Mouse (Mus musculus): Measurements from ENCODE around the gene Slc26a3. TPM values are rescaled to one million over a fixed set of nuclear protein-coding genes. Genes with fewer than 3 reads are reported as not detected.
A peak's percentile ranks its signal among the peaks of the same experiment; 100 is the strongest.
"Not testable (repeated sequence)": the region's sequence is repeated elsewhere in the genome, so short reads cannot be mapped to it uniquely, and the experiment has no call there.

Slc26a3 gene
- total and polyA plus RNA-seq, 2 experiments from 2014 or later = 0.15 TPM; not detected in 1

DNA sequence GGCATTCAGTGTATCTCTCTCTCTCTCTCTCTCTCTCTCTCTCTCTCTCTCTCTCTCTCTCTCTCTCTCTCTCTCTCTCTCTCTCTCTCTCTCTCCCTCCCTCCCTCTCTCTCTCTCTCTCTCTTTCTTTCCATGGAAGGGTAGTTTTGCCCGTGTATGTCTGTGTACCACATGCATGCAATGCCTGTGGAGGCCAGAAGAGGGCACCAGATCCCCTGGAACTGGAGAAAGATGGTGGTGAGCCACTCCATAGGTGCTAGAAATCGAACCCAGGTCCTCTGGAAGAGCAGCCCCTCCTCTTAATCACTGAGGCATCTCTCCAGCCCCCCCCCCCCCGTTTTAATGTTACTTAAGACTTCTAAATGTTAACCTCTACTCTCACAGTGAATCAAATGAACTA is 69.6 kb downstream of the Slc26a3 start:
- H3K9me3 ChIP-seq (ENCODE audit: low read length); H3K27ac ChIP-seq (ENCODE audit: low read depth, low read length); ATAC-seq (ENCODE audit: low FRiP score); DNase-seq (ENCODE audit: low spot score); H3K4me2 ChIP-seq (ENCODE audit: low read depth, low read length, poor library complexity, severe bottlenecking); H3K27me3 ChIP-seq (ENCODE audit: insufficient read depth, low read length); H3K36me3 ChIP-seq (ENCODE audit: insufficient read depth, low read length); H3K4me3 ChIP-seq (ENCODE audit: low read depth, low read length); H3K4me1 ChIP-seq (ENCODE audit: insufficient read depth, low read length); H3K9ac ChIP-seq (replicated peaks; ENCODE audit: low read length, poor library complexity, severe bottlenecking): not testable (repeated sequence)
- peak; percentile 52 for TF ChIP-seq CTCF (IDR thresholded peaks at IDR 0.05)
- WGBS = 50% methylated on average over 3 of the region's 3 CpGs

DNA sequence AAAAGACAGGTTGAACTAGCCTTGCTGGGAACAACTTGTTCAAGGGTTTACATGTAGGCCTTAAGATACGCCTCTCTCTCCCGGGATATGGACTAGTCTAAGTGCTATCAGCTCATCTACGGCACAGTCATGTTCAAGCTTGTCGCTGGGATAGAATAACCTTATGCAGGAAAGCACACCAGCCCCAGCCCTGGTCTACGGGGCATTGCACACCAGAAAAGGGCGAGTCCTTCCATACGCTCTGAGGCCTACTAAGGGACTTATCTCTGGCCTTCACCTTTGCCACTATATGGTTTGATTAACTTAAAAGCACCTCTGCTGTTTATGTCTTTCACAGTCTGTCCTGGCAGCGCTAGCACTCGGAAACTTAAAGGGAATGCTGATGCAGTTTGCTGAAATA is 70.7 kb downstream of the Slc26a3 start:
- Histone ChIP-seq H3K4me3 (ENCODE audit: low read depth, low read length) (no peak overlapping the region), H3K4me1 (ENCODE audit: insufficient read depth, low read length) (no peaks in the 10 kb centered on the region), H3K27ac (ENCODE audit: low read depth, low read length) (no peak overlapping the region), H3K9ac (replicated peaks; ENCODE audit: low read length, poor library complexity, severe bottlenecking) (no peak overlapping the region), H3K9me3 (ENCODE audit: low read length) (no peaks in the 10 kb centered on the region), H3K36me3 (ENCODE audit: insufficient read depth, low read length) (no peaks in the 10 kb centered on the region), H3K4me2 (ENCODE audit: low read depth, low read length, poor library complexity, severe bottlenecking) (no peak overlapping the region), H3K27me3 (ENCODE audit: insufficient read depth, low read length) (no peaks in the 10 kb centered on the region)
- 94% methylated on average over 9 of the region's 9 CpGs for WGBS
- ATAC-seq (ENCODE audit: low FRiP score) = no peak
- DNase-seq (ENCODE audit: low spot score) = no peak
- no peak for TF ChIP-seq CTCF (IDR thresholded peaks at IDR 0.05)

DNA sequence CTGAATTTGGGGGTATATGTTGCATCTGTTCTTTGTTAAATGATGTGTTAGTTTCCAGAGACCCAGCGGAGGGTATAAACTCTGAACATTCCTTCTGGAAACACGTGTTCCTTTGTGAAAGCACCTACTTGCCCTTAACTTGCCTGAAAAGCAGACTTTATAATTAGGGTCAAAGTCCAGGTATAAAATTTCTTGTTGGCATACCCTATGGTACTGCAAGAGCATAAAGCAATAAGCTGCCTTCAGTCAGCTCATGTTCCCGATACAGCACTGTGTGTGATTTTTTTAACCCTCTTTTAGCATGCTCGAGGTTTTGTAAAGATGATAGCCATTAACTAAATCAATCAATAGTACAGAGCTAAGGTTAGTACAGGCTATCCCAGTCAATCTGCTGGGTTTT is 71.9 kb downstream of the Slc26a3 start:
- 92% methylated on average over 4 of the region's 4 CpGs for WGBS
- Histone ChIP-seq H3K4me3 (ENCODE audit: low read depth, low read length) (no peak overlapping the region), H3K9ac (replicated peaks; ENCODE audit: low read length, poor library complexity, severe bottlenecking) (no peak overlapping the region), H3K4me1 (ENCODE audit: insufficient read depth, low read length) (no peaks in the 10 kb centered on the region), H3K27me3 (ENCODE audit: insufficient read depth, low read length) (no peaks in the 10 kb centered on the region), H3K9me3 (ENCODE audit: low read length) (no peaks in the 10 kb centered on the region), H3K27ac (ENCODE audit: low read depth, low read length) (no peak overlapping the region), H3K4me2 (ENCODE audit: low read depth, low read length, poor library complexity, severe bottlenecking) (no peak overlapping the region), H3K36me3 (ENCODE audit: insufficient read depth, low read length) (no peaks in the 10 kb centered on the region)
- DNase-seq (ENCODE audit: low spot score) (no peak), ATAC-seq (ENCODE audit: low FRiP score) (no peak)
- TF ChIP-seq CTCF (IDR thresholded peaks at IDR 0.05) = no peak

DNA sequence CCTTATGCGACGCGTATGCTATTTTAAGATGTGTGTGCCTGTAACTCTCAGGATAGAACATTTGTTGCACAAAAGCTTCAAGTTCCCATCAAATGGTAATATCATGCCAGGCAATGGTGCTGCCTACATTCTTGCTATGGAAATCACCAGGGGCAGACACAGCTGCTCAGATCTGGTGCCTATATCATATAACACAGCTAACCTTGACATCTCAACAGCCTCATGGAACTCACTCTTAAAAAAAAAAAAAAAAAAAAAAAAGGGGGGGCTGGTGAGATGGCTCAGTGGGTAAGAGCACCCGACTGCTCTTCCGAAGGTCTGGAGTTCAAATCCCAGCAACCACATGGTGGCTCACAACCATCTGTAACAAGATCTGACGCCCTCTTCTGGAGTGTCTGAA is 87.5 kb downstream of the Slc26a3 start:
- not testable (repeated sequence) for H3K36me3 ChIP-seq (ENCODE audit: insufficient read depth, low read length); DNase-seq (ENCODE audit: low spot score); H3K4me2 ChIP-seq (ENCODE audit: low read depth, low read length, poor library complexity, severe bottlenecking); H3K9me3 ChIP-seq (ENCODE audit: low read length); H3K27me3 ChIP-seq (ENCODE audit: insufficient read depth, low read length); H3K9ac ChIP-seq (replicated peaks; ENCODE audit: low read length, poor library complexity, severe bottlenecking); H3K27ac ChIP-seq (ENCODE audit: low read depth, low read length); H3K4me1 ChIP-seq (ENCODE audit: insufficient read depth, low read length); H3K4me3 ChIP-seq (ENCODE audit: low read depth, low read length); ATAC-seq (ENCODE audit: low FRiP score)
- 86% methylated on average over 4 of the region's 6 CpGs for WGBS

DNA sequence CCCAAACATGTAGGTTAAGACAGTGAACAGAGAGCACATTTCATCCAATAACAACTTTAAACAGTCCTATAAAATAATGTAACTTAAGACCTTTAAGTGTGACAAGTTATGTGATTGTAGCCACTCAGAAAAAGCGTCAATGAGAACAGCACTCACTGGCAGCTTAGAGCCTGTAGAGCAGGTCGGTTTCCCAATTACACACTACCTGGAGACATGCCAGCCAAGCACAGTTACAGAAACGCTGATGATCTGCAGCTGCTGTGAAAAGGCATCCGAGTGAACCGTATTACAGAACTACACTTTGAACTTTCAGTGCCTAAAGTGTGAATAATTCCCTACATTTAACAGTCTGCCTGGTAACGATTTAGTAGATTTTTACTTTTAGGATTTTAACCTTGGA is 95.8 kb downstream of the Slc26a3 start:
- H3K27ac ChIP-seq (ENCODE audit: low read depth, low read length) = no peak overlapping the region
- no peak overlapping the region for H3K4me2 ChIP-seq (ENCODE audit: low read depth, low read length, poor library complexity, severe bottlenecking)
- peak; percentile 21 for DNase-seq (ENCODE audit: low spot score)
- peaks cover 24% of the 10 kb centered on the region for H3K36me3 ChIP-seq (ENCODE audit: insufficient read depth, low read length)
- H3K4me3 ChIP-seq (ENCODE audit: low read depth, low read length) = no peak overlapping the region
- H3K9ac ChIP-seq (replicated peaks; ENCODE audit: low read length, poor library complexity, severe bottlenecking) = no peak overlapping the region
- no peaks in the 10 kb centered on the region for H3K4me1 ChIP-seq (ENCODE audit: insufficient read depth, low read length)
- ATAC-seq (ENCODE audit: low FRiP score) = no peak
- WGBS = 74% methylated on average over 6 of the region's 6 CpGs
- no peak for TF ChIP-seq CTCF (IDR thresholded peaks at IDR 0.05)
- no peaks in the 10 kb centered on the region for H3K27me3 ChIP-seq (ENCODE audit: insufficient read depth, low read length)
- no peaks in the 10 kb centered on the region for H3K9me3 ChIP-seq (ENCODE audit: low read length)

DNA sequence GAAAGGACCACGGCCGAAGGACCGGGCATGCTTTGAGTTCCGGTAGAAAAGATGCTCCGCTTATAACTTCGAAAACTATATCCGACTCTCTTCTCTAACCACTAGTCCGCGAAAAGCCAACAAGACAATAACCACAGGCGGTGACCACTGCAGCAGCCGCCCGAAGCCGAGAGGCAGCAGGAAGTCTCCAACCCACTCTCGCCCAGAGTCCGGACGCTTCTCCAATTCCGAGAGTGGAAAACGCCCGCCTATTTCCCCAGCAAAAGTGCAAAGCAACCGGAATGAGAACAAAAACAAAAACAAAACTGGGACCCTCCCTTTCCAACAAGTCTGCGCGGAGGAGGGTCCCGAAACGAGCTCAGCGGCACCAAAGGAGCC is 108.3 kb downstream of the Slc26a3 start:
- Histone ChIP-seq H3K27me3 (ENCODE audit: insufficient read depth, low read length) (no peaks in the 10 kb centered on the region), H3K9ac (replicated peaks; ENCODE audit: low read length, poor library complexity, severe bottlenecking) (peak overlapping the region; percentile 84), H3K9me3 (ENCODE audit: low read length) (no peaks in the 10 kb centered on the region), H3K4me1 (ENCODE audit: insufficient read depth, low read length) (0 out of 2 replicates have a peak, but pooled peaks cover 3% of the 10 kb centered on the region), H3K36me3 (ENCODE audit: insufficient read depth, low read length) (no peaks in the 10 kb centered on the region; the same call in 1 of the 2 replicates), H3K4me3 (ENCODE audit: low read depth, low read length) (peak overlapping the region; percentile 95), H3K4me2 (ENCODE audit: low read depth, low read length, poor library complexity, severe bottlenecking) (peak overlapping the region; percentile 83), H3K27ac (ENCODE audit: low read depth, low read length) (peak overlapping the region; percentile 93)
- peak; percentile 26 for DNase-seq (ENCODE audit: low spot score)
- TF ChIP-seq CTCF (IDR thresholded peaks at IDR 0.05) = no peak
- 2% methylated on average over 25 of the region's 25 CpGs for WGBS
- peak; percentile 4; the same call in 1 of the 2 replicates for ATAC-seq (ENCODE audit: low FRiP score)
